Mouse (Mus musculus) midbrain, embryonic 14.5 days (tissue): ENCODE data around the gene N4bp3. TPM values are rescaled to one million over a fixed set of nuclear protein-coding genes. Genes with fewer than 3 reads are reported as not detected.

Experiments
- ATAC-seq: fragments of 200-750 bp; cut with Nextera tagmentation; 2 replicates; pipeline ENCODE4 v1.8.0; 2017; ENCODE audit warnings: moderate number of reproducible peaks, moderate library complexity; ENCODE audit not compliant: low FRiP score, low TSS enrichment
- DNase-seq: peaks from one replicate; pipeline ENCODE4 v3.0.0-alpha.2; 2015
- H3K27ac ChIP-seq: fragments of 300-500 bp; sonication (generic); replicated peaks from 2 replicates; pipeline ENCODE4 v1.5.1; 2014; ENCODE audit warnings: mild to moderate bottlenecking, low read depth, low read length, moderate library complexity
- H3K27me3 ChIP-seq: fragments of 300-500 bp; sonication (generic); 2 replicates; pipeline ENCODE4 v1.6.1; 2014; ENCODE audit warnings: low read length, control low read depth, mixed read lengths; ENCODE audit not compliant: control insufficient read depth, insufficient read depth
- H3K36me3 ChIP-seq: fragments of 300-500 bp; sonication (generic); 2 replicates; pipeline ENCODE4 v1.6.1; 2014; ENCODE audit warnings: low read length, control low read depth; ENCODE audit not compliant: control insufficient read depth, insufficient read depth
- H3K4me1 ChIP-seq: fragments of 300-500 bp; sonication (generic); 2 replicates; pipeline ENCODE4 v1.6.1; 2014; ENCODE audit warnings: mild to moderate bottlenecking, antibody characterized with exemption, low read length, control low read depth; ENCODE audit not compliant: control insufficient read depth, insufficient read depth
- H3K4me2 ChIP-seq: fragments of 300-500 bp; sonication (generic); 2 replicates; pipeline ENCODE4 v1.6.1; 2014; ENCODE audit warnings: mild to moderate bottlenecking, low read length, moderate library complexity
- H3K4me3 ChIP-seq: fragments of 300-500 bp; sonication (generic); replicated peaks from 2 replicates; pipeline ENCODE4 v1.5.1; 2014; ENCODE audit warnings: low read depth, low read length
- H3K9ac ChIP-seq: fragments of 300-500 bp; sonication (generic); replicated peaks from 2 replicates; pipeline ENCODE4 v1.6.1; 2014; ENCODE audit warnings: mild to moderate bottlenecking, low read length, moderate library complexity
- H3K9me3 ChIP-seq: fragments of 300-500 bp; sonication (generic); 2 replicates; pipeline ENCODE4 v1.6.1; 2016; ENCODE audit warnings: low read length, control low read depth, mixed read lengths; ENCODE audit not compliant: control insufficient read depth
- WGBS: fragments of 180-500 bp; shearing (Covaris S2); extraction: QIAGEN DNeasy Blood & Tissue Kit; methylation state at CpG from one replicate; pipeline ENCODE4 v1.1.7; 2014; 5-methylcytosine and 5-hydroxymethylcytosine counted together
- polyA plus RNA-seq: library from polyadenylated mRNA; unstranded; fragments of >200 nt; fragmentation: Nextera tagmentation; extraction: Ambion mirVana; gene quantifications from 2 replicates; pipeline ENCODE4 v1.2.1, GENCODE M21; 2014

The N4bp3 gene
- polyA plus RNA-seq, 1 experiment from 2014 or later = 11.6 TPM

DNA sequence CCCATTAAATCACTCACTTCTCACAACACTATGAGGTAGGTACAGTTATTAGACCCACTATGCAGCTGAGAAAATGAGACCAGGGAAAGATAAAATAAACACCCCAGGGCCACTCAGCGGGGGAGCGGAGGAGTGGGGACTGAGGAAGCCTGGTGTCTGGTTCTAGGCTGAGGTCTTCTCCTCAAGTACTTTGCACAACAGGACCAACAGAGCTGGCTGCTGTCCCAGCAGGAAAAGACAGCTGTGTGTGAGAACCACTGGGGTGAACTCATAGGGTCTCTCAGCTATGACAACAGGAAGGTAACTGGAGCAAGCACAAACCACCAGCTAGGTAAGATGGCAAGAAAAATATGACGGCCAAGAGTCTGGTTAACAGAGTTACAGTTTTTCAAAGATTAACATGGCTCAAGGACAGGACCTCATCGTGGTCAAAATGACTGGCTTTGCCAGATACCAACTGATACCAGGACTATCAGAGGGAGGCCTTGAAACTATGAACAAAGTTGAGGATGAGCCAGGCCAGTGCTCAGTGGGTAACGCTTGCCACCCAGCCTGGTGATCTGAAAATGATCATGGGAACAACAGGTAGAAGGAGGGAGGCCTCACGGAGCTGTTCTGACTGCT, 18.4 kb downstream of the N4bp3 start:
- no peak overlapping the region for H3K27ac ChIP-seq
- no peak overlapping the region for H3K4me3 ChIP-seq
- WGBS = 93% methylated on average over 6 of the region's 6 CpGs
- peaks cover 12% of the 10 kb centered on the region for H3K4me1 ChIP-seq
- H3K36me3 ChIP-seq = peaks cover 24% of the 10 kb centered on the region
- no peak overlapping the region for H3K4me2 ChIP-seq
- no peaks in the 10 kb centered on the region for H3K27me3 ChIP-seq
- H3K9ac ChIP-seq = no peak overlapping the region
- DNase-seq (no peak), ATAC-seq (no peak)
- H3K9me3 ChIP-seq = no peaks in the 10 kb centered on the region

DNA sequence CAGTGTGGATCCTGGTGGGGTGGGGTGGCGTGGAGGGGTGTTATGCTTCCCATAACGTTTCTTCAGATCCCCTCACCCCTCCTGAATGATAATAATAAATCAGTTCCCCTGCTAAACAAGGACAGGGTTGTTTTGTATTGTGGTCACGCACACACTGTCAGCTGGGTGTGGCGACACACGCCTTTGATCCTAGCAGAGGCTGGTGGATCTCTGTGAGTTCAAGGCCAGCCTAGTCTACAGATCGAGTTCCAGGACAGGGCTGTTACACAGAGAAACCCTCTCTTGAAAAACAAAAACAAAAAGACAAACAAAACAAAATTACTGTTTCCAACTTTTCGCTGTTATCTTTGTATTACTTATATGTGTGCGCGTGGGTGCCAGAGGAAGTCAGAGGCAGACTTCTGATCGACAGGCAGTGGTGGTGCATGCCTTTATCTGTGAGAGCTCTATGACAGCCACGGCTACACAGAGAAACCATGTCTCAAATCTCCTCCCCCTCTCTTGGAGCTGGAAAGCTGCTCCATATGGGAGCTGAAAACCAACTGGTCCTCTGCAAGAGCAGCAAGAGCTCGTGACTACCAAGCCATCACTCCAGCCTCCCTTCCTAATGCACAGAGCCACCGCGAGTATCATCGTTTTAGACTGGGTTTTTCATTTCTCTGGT, 20.9 kb downstream of the N4bp3 start:
- no peak for DNase-seq
- H3K27ac ChIP-seq = no peak overlapping the region
- H3K9ac ChIP-seq = no peak overlapping the region
- peaks cover 48% of the 10 kb centered on the region for H3K36me3 ChIP-seq
- ATAC-seq = no peak
- H3K9me3 ChIP-seq = no peaks in the 10 kb centered on the region
- no peaks in the 10 kb centered on the region for H3K27me3 ChIP-seq
- no peak overlapping the region for H3K4me3 ChIP-seq
- 89% methylated on average over 15 of the region's 15 CpGs for WGBS
- H3K4me1 ChIP-seq = peaks cover 3% of the 10 kb centered on the region
- H3K4me2 ChIP-seq = no peak overlapping the region

DNA sequence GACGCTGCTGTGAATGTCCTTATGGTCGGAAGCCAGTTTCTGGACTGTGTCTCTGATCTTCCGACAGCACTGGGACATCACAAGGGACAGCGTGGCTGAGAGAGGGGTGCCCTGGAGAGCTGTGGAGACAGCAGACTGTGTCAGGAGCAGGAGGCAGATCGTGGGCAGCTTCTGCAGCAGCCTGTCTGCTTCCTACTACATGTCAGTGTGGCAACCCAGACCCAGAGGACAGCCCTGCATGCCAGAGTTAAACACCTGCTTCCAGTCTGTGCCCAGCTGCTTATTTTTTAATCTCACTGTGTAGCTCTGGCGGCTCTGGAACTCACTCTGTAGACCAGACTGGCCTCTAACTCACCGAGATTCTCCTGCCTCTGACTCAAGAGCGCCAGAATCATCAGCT, 22.7 kb downstream of the N4bp3 start:
- no peak for DNase-seq
- Histone ChIP-seq H3K36me3 (peaks cover 67% of the 10 kb centered on the region), H3K27me3 (no peaks in the 10 kb centered on the region), H3K9me3 (no peaks in the 10 kb centered on the region), H3K4me1 (no peaks in the 10 kb centered on the region), H3K4me3 (no peak overlapping the region), H3K27ac (no peak overlapping the region), H3K4me2 (no peak overlapping the region), H3K9ac (no peak overlapping the region)
- WGBS = 93% methylated on average over 8 of the region's 8 CpGs
- ATAC-seq = no peak

GRCm38 (mm10) chr11:51627425-51627824, 23.2 kb downstream of the N4bp3 start:
- H3K36me3 ChIP-seq = peaks cover 71% of the 10 kb centered on the region
- 94% methylated on average over 9 of the region's 9 CpGs for WGBS
- no peak for DNase-seq

DNA sequence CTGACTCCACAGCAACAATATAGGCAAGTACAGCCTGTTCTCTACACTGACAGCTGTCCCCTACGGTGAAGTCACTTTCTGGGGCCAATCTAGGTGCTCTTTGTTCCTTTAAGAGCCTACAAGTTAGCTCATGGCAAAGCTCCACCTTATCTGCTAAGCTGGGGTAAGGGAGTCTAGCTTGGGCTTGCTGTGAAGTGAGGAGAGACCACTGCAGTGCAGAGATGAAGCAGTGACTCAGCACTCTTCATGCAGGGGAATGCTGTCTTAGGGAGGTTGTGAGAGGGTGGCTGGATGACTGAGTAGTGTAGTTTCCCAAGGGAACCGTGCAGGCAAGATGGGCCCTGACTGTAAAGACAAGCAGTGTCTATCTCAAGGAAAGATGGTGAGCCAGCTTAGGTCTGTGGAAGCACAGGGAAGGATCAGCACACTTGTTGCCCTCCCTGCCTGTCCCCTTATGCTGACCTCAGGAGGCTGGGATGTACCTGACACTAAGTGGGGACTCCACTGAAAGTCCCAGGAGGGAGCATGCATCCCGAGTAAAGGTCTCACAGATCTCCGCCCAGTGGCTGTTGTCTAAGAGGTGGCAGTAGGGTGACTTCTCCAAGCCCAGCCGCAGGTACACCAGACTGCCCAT, 25.3 kb downstream of the N4bp3 start:
- Histone ChIP-seq H3K4me1 (peaks cover 5% of the 10 kb centered on the region), H3K9ac (no peak overlapping the region), H3K4me2 (no peak overlapping the region), H3K27ac (no peak overlapping the region), H3K27me3 (no peaks in the 10 kb centered on the region), H3K36me3 (peaks cover 85% of the 10 kb centered on the region), H3K4me3 (no peak overlapping the region), H3K9me3 (no peaks in the 10 kb centered on the region)
- 87% methylated on average over 5 of the region's 5 CpGs for WGBS
- no peak for ATAC-seq
- no peak for DNase-seq

More at GRCm38 (mm10) chr11:51627425-51627824, 23.2 kb downstream of the N4bp3 start:
- Histone ChIP-seq H3K27ac (no peak overlapping the region), H3K4me1 (no peaks in the 10 kb centered on the region), H3K9me3 (no peaks in the 10 kb centered on the region), H3K4me2 (no peak overlapping the region), H3K4me3 (no peak overlapping the region), H3K27me3 (no peaks in the 10 kb centered on the region), H3K9ac (no peak overlapping the region)
- no peak for ATAC-seq

GRCm38 (mm10) chr11:51622971-51623491, 27.6 kb downstream of the N4bp3 start:
- WGBS = 92% methylated on average over 7 of the region's 7 CpGs

GRCm38 (mm10) chr11:51621776-51622175, 28.9 kb downstream of the N4bp3 start:
- H3K4me3 ChIP-seq = no peak overlapping the region
- peaks cover 57% of the 10 kb centered on the region for H3K36me3 ChIP-seq
- H3K27me3 ChIP-seq = no peaks in the 10 kb centered on the region
- H3K9ac ChIP-seq = no peak overlapping the region
- DNase-seq = no peak
- 97% methylated on average over 2 of the region's 2 CpGs for WGBS
- peaks cover 9% of the 10 kb centered on the region for H3K4me1 ChIP-seq
- no peaks in the 10 kb centered on the region for H3K9me3 ChIP-seq
- H3K4me2 ChIP-seq = no peak overlapping the region
- H3K27ac ChIP-seq = no peak overlapping the region
- no peak for ATAC-seq

More at GRCm38 (mm10) chr11:51622971-51623491, 27.6 kb downstream of the N4bp3 start:
- H3K4me3 ChIP-seq = no peak overlapping the region
- no peaks in the 10 kb centered on the region for H3K9me3 ChIP-seq
- ATAC-seq (no peak), DNase-seq (no peak)
- no peak overlapping the region for H3K4me2 ChIP-seq
- no peak overlapping the region for H3K9ac ChIP-seq
- peaks cover 69% of the 10 kb centered on the region for H3K36me3 ChIP-seq
- no peak overlapping the region for H3K27ac ChIP-seq
- H3K4me1 ChIP-seq = peaks cover 9% of the 10 kb centered on the region
- no peaks in the 10 kb centered on the region for H3K27me3 ChIP-seq

GRCm38 (mm10) chr11:51620084-51620483, 30.6 kb downstream of the N4bp3 start:
- H3K36me3 ChIP-seq = peaks cover 40% of the 10 kb centered on the region
- no peak for DNase-seq
- no peak overlapping the region for H3K27ac ChIP-seq
- no peaks in the 10 kb centered on the region for H3K27me3 ChIP-seq
- peak overlapping the region; percentile 71 for H3K9ac ChIP-seq
- no peak for ATAC-seq
- peaks cover 9% of the 10 kb centered on the region for H3K4me1 ChIP-seq
- H3K4me2 ChIP-seq = peak overlapping the region; percentile 83
- peak overlapping the region; percentile 83 for H3K4me3 ChIP-seq
- 2% methylated on average over 11 of the region's 11 CpGs for WGBS
- H3K9me3 ChIP-seq = no peaks in the 10 kb centered on the region
